Mouse (Mus musculus) ES-E14 (cell line): ENCODE data around the gene Urm1.

ENCODE experiments used
- CHD2 ChIP-seq: IDR thresholded peaks from 2 replicates; pipeline ENCODE4 v1.6.1; 2014; ENCODE audit warnings: mild to moderate bottlenecking, low read depth, low read length, inconsistent platforms
- HCFC1 ChIP-seq: IDR thresholded peaks from 2 replicates; pipeline ENCODE4 v1.6.1; 2012; ENCODE audit warnings: low read length, inconsistent platforms, borderline replicate concordance; ENCODE audit not compliant: insufficient read depth
- MAFK ChIP-seq: IDR thresholded peaks from 2 replicates; pipeline ENCODE4 v1.6.1; 2014; ENCODE audit warnings: mild to moderate bottlenecking, low read depth, low read length, inconsistent platforms; ENCODE audit not compliant: insufficient read depth
- ZC3H11A ChIP-seq: IDR thresholded peaks from 2 replicates; pipeline ENCODE4 v1.6.1; 2012; ENCODE audit warnings: low read depth, mild to moderate bottlenecking, inconsistent platforms, low read length, borderline replicate concordance
- ZNF384 ChIP-seq: IDR thresholded peaks from 2 replicates; pipeline ENCODE4 v1.6.1; 2012; ENCODE audit warnings: low read depth, low read length, inconsistent platforms

DNA sequence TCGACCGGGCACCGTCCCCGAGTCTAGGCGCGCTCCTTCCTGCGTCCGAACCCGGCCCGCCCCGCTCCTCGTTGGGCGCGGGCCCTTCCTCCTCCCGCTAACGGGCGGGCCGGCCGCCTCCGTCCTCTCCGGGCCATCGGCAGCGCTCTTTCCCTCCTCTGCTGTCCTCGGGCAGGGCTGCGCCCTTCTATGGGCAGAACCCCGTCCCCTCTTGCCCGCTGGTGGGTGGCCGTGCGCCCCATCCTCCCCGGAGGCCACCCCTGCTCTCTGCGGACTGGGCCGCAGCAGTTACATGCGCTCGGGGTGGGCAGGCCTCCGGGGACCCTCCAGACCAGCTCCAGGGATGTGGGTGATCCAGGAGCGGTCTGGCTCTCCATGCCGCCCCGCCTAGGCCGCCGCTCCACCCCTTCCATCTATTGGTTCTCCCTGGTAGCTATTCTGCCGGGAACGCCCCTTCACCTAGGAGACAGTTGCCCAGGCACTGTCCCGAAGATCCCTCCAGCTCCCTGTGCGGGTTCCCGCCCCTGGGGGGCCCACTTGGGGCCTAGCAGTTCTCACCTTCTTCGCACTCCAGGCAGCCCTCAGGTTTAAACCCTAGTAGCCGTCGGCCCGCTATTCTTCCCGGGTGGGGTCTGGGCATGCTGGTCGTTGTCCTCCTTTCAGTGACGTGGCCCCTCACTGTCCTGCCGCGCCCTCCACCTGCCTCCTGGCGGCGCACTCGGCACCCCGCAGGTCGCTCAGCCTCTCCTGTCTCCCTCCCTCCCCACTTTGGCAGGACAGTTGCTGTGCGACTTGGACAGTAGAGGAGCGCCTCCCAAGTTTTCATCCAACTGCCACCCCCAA is 70.3 kb downstream of the Urm1 start:
- TF ChIP-seq CHD2: no peak
- TF ChIP-seq ZC3H11A: no peak
- TF ChIP-seq MAFK: no peak
- TF ChIP-seq ZNF384: no peak
- peak; percentile 32; the same call in 1 of the 2 replicates for TF ChIP-seq HCFC1
